Mouse (Mus musculus) kidney, adult 2 months (tissue): ENCODE measurements at regions not wholly inside any gene's neighbourhood (a gene's known extent, or its start where the extent isn't known, plus 50 kb on each side); places are given as distances from the start of the nearest gene placed in this dataset.

Experiments
- CTCF ChIP-seq: fragments of 200-500 bp; conservative IDR thresholded peaks from 2 replicates; pipeline ENCODE4 v1.5.1; 2011; ENCODE audit warnings: low read depth, mild to moderate bottlenecking, control low read depth, low read length, moderate library complexity, mixed read lengths; ENCODE audit not compliant: insufficient read depth, insufficient read length
- POLR2A ChIP-seq: fragments of 200-500 bp; IDR thresholded peaks from one replicate; pipeline ENCODE4 v1.6.1; 2011; ENCODE audit warnings: low read depth, low read length, control low read depth

DNA sequence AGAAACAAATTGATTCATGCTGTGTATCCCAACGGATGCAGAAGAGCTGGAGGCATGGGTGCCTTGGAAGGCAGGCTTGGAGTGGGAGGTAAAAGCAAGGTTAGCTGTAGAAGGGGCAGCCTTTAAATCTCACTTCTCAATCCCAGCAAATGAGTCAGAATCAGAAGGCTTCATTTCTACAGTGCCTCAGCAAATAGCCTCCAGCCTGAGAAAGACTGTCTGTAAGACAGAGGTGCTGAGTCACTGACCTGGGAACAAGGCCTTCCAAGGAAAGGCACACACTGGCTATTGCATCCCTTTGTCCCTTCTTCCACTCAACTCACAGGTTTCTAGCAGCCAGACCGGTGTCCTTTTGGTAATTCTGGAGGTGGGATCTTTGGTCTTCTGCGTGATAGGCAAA, 63.7 kb upstream of the Mbnl2 start:
- TF ChIP-seq CTCF (no peak), POLR2A (no peak)
